Mouse (Mus musculus) fibroblast of lung, adult 2 months (primary cell): ENCODE measurements around the gene Dlg2.

Experiments used
- DNase-seq: peaks from one replicate; pipeline ENCODE4 v3.0.0-alpha.2; 2011; ENCODE audit warnings: low read depth

The Dlg2 gene

GRCm38 (mm10) chr7:91262998-91263397, 786.5 kb downstream of the Dlg2 start:
- no peak for DNase-seq

- DNase-seq = no peak
Measured at GRCm38 (mm10) chr7:91267764-91268163, 791.3 kb downstream of the Dlg2 start.

GRCm38 (mm10) chr7:91284167-91284566, 807.7 kb downstream of the Dlg2 start:
- DNase-seq = no peak

GRCm38 (mm10) chr7:91288324-91288723, 811.9 kb downstream of the Dlg2 start:
- DNase-seq = no peak

GRCm38 (mm10) chr7:91296127-91296526, 819.7 kb downstream of the Dlg2 start:
- DNase-seq = no peak

GRCm38 (mm10) chr7:91311177-91311576, 834.7 kb downstream of the Dlg2 start:
- no peak for DNase-seq

GRCm38 (mm10) chr7:91345073-91345472, 868.6 kb downstream of the Dlg2 start:
- no peak for DNase-seq

- peak; percentile 3 for DNase-seq
Measured at GRCm38 (mm10) chr7:91369821-91370321, 893.4 kb downstream of the Dlg2 start.

GRCm38 (mm10) chr7:91382281-91382680, 905.8 kb downstream of the Dlg2 start:
- DNase-seq = no peak

GRCm38 (mm10) chr7:91383873-91384272, 907.4 kb downstream of the Dlg2 start:
- DNase-seq = no peak

GRCm38 (mm10) chr7:91389272-91389671, 912.8 kb downstream of the Dlg2 start:
- DNase-seq = no peak

GRCm38 (mm10) chr7:91397827-91398226, 921.4 kb downstream of the Dlg2 start:
- no peak for DNase-seq

GRCm38 (mm10) chr7:91412109-91412508, 935.6 kb downstream of the Dlg2 start:
- no peak for DNase-seq

GRCm38 (mm10) chr7:91414150-91414549, 937.7 kb downstream of the Dlg2 start:
- no peak for DNase-seq

- DNase-seq = no peak
Measured at GRCm38 (mm10) chr7:91414749-91415148, 938.3 kb downstream of the Dlg2 start.

GRCm38 (mm10) chr7:91420215-91420614, 943.7 kb downstream of the Dlg2 start:
- no peak for DNase-seq

GRCm38 (mm10) chr7:91423784-91424183, 947.3 kb downstream of the Dlg2 start:
- DNase-seq = no peak

GRCm38 (mm10) chr7:91429712-91430275, 953.3 kb downstream of the Dlg2 start:
- no peak for DNase-seq

GRCm38 (mm10) chr7:91431594-91432240, 955.2 kb downstream of the Dlg2 start:
- peak; percentile 9 for DNase-seq

- DNase-seq = peak; percentile 8
Measured at GRCm38 (mm10) chr7:91432563-91432962, 956.1 kb downstream of the Dlg2 start.

- DNase-seq = no peak
Measured at GRCm38 (mm10) chr7:91434739-91435138, 958.3 kb downstream of the Dlg2 start.

GRCm38 (mm10) chr7:91440326-91440725, 963.9 kb downstream of the Dlg2 start:
- DNase-seq = no peak

GRCm38 (mm10) chr7:91442447-91443376, 966.2 kb downstream of the Dlg2 start:
- DNase-seq = no peak
